Mouse (Mus musculus) right cerebral cortex, postnatal 25 days (tissue): ENCODE measurements around the gene Kifc5b.
"Not testable (repeated sequence)": the region's sequence is repeated elsewhere in the genome, so short reads cannot be mapped to it uniquely, and the experiment has no call there.

Experiments
- DNase-seq: peaks from one replicate; pipeline ENCODE4 v3.0.0; 2022

Kifc5b gene

GRCm38 (mm10) chr17:26972703-26973574, 56.0 kb downstream of the Kifc5b start, which contains the start of gene Zbtb9:
TSS of gene Zbtb9 (plus strand) at chr17:26973167.
- peak; percentile 98 for DNase-seq

DNA sequence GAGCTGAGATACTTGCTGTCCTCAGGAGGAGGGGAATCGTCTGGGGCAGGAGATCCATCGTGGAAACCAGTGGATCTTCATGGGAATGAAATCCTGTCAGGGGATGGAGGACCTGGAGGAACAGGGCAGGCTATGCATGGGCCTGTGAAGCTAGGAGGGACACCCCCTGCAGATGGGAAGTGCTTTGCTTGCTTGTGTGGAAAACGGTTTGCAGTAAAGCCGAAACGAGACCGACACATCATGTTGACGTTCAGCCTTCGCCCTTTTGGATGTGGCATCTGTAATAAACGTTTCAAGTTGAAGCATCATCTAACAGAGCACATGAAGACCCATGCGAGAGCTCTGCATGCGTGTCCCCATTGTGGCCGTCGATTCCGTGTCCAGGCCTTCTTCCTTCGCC, 57.7 kb downstream of the Kifc5b start:
- no peak for DNase-seq

DNA sequence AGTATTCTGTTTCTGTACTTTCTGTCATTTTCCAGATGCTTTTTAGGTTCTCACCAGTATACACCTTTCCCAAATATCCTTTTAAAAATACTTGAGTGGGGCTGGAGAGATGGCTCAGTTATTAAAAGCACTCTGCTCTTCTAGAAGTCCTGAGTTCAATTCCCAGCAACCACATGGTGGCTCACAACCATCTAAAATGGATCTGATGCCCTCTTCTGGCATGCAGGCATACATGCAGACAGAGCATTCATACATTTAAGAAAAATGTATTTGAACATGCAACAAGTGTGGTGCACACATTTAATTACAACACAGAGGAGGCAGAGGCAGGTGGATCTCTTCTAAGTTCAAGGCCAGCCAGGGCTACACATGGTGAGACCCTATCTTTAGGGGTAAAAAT, 58.5 kb downstream of the Kifc5b start:
- DNase-seq, result no peak

DNA sequence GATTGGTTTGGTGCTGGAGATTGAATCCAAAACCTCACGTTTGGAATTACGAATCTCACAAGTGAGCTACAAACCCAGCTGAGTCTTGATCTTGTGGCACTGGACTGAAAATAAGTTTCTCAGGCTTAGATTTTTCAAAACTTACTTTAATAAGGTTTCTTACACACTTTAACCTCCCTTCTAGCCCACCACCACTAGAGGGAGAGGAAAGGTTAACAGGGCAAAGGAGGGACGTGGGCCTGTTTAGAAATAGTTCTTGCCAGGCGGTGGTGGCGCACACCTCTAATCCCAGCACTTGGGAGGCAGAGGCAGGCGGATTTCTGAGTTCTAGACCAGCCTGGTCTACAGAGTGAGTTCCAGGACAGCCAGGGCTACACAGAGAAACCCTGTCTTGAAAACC, 60.5 kb downstream of the Kifc5b start:
- DNase-seq, result not testable (repeated sequence)

DNA sequence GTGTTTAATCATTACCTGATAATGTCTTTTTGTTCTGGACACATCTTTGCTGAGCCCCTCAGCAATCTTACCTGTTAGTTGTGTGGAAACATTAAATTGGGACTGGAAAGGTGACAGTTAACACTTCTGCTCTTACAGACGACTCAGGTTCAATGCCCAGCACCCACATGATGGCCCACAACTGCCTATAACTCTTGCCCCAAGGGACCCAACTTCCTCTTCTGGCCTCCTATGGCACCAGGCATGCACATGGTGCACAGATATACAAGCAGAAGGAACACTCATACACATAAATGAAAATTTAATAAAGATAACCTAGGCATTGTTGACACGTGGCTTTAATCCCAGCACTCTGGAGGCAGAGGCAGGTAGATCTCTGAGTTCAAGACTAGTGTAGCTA, 62.5 kb downstream of the Kifc5b start:
- no peak for DNase-seq

DNA sequence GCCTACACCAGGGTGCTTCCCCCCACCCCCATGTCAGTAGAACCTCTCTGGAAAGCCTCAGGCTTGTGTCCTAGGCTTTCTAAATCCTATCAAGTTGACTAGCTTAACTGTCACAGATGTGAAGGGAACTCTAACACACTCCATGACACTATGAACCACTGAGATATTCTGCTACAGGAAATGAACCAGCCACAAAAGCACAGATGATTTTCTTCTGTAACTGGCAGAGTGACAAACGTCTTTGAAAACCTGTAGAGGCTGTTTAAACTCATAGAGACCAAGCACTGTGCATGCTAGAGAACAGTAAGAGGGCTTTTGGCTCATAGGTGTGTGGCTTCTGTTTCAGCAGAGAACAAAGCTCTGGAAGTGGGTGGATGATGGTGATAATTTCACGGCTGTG, 64.2 kb downstream of the Kifc5b start:
- no peak for DNase-seq
